Mouse (Mus musculus) hindlimb bud, embryonic 11.5 days (tissue): ENCODE measurements around the gene Rpl11.
"Not testable (repeated sequence)": the region's sequence is repeated elsewhere in the genome, so short reads cannot be mapped to it uniquely, and the experiment has no call there.

Experiments used
- DNase-seq: peaks from one replicate; pipeline ENCODE4 v3.0.0-alpha.2; 2012; ENCODE audit warnings: low read depth, low spot score; ENCODE audit errors: extremely low spot score

Rpl11 gene

GRCm38 (mm10) chr4:136053247-136053596 lies at the start of gene Rpl11:
Gene Rpl11 (minus strand): TSS chr4:136053428.
- DNase-seq, result peak; percentile 91

DNA sequence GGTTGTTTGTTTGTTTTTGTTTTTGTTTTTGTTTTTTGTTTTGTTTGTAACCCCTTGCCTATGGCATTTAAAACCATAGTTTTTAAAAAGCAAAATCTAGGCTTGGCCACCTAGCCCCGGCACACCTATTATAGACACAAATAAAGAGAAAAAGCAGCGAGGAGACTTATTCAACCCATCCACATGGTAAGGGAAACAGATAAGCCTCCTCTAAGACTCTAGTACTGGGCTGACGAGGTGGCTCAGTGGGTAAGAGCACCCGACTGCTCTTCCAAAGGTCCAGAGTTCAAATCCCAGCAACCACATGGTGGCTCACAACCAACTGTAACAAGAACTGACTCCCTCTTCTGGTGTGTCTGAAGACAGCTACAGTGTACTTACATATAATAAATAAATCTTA lies 48.5 kb upstream of the Rpl11 start:
- DNase-seq, result not testable (repeated sequence)

DNA sequence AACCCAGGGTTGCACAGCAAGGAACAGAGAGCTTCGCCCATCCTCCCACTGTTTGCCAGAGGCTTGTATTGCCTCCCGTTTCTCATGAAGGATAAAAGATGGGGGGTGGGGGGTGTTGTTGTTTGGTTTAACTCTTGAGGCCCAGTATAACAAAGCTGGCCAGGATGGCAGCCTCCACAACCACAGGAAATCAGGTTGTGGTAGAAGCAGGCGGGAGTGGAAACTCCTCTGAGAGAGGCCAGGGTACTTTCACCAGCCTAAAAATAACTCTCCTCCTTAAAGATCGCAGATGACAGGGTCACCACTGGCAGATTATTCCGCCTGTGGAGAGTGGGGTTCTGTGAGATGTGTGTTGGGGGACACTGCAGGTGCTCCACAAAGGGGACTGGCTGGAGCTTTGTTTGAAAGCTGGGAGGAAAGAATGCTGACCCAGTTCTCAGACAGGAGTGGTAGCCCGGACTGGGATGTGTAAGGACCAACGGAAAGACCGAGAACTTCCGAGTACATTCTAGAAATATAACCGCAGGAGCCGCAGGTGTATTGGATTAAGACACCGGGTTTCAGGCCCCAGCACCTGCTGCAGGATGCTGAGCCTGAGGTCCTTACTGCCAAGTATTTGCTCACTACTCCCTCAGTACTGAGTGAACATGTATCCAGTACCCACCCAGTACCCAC lies 47.3 kb upstream of the Rpl11 start:
- DNase-seq, result no peak

DNA sequence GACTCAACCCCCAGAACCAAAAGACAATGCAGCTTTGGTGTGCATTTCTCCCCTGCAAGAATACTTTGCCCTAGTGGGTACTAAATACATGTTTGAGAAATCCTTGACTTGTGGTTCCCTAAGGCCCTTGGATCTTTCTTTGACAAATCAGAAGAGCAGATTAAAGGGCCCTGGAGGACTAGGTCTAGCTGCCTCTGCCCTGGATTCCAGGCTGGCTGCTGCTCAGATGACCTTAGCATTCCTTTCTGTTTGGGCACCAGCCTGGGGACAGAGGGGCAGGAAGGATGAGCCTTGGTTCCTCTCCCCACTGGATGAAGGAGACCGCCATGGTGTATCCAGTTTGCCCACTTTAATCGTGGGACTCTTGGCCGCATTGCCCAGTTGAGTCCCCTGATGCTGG lies 45.2 kb upstream of the Rpl11 start:
- no peak for DNase-seq

DNA sequence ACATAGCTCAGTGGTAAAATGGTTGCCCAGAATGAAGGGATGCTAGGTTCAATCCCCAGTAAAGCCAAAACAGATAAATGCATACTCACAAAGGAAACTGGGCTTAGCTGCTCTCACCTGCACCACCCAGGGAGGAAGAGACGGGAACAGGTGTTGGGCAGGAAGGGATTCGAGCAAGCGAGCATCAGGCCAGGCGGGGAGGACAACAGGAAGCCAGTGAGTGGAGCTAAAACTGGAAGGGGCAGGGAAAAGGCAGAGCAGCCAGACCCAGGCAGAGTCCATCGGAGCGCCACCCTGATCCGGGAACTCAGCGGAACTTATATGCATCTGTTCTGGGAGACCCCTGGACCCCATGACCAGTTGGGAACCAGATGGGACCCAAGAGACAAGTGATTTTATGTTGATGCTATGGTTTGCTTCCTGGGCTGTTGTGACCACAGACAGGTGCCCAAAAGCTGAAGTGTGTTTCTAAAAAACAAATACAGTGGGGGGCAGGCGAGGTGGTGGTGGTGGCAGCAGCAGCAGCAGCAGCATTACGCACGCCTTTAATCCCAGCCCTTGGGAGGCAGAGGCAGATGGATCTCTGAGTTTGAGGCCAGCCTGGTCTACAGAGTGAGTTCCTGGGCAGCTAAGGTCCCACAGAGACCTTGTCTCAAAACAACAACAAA lies 43.4 kb upstream of the Rpl11 start:
- DNase-seq, result no peak

DNA sequence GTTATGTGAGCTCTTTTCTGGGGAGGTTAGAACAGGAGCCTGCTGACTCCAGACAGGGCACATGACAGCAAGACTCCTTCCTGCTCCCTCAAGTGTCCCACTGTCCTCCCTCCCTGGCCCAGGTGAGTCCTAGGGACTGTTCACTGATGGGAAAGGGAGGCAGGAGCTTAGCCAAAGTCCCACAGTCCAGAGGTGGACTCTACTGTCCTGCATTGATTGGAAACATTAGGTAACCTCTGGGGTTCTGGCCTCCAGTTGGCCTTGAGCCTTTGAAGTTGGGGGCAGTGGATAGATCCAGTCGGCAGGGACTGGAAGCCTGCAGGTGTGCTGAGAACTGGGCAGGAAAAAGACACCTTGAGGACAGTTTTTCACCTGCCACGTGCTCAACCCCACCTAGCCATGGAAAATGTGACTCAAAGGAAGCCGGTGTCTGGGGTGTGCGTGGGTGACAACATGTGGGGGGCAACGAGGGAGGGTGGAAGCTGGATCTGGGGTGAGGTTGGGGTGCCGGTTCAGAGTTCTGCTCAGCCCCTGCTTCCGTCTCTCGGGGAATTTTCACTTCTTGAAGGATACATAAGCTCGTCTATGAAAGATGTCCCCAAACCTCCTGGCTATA lies 42.4 kb upstream of the Rpl11 start:
- no peak for DNase-seq

DNA sequence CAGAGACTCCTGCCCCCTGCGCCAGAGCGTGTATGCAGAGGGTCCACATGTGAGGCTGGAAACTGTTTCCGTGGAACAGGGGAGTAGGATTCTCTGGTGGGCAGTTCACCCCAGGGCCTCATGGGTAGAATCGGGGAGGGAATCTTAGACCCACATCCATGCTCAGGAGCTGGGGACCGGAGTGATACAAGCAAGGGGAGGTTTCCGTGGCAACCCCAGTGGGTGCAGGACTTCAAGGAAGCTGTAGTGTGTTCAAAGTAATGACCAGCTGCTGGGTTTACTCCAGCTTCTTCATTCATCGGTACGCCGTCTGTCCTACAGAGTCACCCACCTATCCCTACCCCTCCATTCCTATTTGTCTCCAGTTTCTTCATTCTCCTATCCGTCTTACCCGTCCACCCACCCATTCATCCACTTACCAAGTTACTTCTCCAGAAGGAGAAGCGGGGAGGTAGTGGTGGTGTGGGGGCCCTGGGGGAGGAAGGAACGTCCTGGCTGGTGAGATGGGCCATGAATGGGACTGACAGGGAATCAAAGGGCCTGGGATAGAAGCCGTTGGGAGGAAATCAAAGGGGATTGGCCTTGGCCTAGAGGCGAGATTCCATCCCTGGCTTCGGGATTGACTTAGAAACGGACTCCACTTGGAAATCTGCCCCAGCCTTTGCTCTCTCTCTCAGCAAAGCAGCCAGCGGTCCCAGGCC lies 41.4 kb upstream of the Rpl11 start:
- DNase-seq, result no peak

DNA sequence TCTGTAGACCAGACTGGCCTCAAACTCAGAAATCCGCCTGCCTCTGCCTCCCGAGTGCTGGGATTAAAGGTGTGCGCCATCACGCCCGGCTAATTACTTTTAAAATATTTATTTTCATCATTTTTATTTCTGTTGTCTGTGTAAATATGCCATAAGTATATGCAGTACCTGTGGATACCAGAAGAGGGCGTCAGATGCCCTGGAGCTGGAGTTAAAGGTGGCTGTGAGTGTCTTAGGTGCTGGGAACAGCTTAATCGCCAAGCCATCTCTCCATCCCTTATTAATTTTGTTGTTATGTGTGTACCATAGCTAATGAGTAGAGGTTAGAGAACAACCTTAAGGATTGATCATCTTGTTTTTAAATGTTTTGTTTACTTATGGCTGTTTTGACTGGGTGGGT lies 39.3 kb upstream of the Rpl11 start:
- DNase-seq, result no peak

GRCm38 (mm10) chr4:136091346-136091745 lies 38.1 kb upstream of the Rpl11 start:
- no peak for DNase-seq

DNA sequence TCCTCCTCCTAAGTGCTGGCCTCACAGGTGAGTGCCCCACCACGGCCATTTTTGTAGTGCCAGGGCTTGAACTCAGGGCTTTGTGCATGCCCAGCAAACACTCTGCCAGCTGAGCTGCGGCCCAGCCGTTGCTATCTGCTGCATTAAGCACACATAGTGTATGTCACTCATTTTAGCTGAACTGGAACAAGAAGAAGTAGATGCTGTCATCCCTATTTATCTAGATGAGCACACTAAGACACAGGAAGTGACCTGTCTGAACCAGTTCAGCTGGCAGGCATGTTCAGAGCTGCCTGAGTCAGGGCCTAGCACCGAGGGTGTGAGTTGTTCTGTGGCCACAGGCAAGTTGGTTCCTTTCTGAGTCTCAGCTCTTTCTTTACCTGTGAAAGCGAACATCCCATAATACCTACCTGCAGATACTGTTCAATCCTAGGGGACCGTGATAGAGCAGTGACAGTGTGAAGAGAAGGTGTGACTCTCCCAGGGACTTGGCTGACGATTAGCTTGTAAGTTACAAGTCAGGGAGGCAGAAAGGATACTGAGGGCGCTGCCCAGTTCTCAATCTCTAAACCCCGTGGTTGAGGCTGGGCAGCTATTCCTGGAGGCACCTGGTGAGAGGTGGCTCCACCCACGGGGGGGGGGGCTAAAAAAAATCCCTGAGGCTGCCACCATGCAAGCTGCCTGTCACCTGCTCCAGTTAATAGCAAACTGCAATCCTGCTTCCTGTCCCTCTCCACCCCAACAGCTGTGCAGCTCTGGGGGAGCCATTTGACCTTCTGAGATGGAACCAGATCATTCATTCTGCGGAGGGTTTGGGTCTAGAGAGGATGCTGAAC lies 36.7 kb upstream of the Rpl11 start:
- DNase-seq, result no peak

DNA sequence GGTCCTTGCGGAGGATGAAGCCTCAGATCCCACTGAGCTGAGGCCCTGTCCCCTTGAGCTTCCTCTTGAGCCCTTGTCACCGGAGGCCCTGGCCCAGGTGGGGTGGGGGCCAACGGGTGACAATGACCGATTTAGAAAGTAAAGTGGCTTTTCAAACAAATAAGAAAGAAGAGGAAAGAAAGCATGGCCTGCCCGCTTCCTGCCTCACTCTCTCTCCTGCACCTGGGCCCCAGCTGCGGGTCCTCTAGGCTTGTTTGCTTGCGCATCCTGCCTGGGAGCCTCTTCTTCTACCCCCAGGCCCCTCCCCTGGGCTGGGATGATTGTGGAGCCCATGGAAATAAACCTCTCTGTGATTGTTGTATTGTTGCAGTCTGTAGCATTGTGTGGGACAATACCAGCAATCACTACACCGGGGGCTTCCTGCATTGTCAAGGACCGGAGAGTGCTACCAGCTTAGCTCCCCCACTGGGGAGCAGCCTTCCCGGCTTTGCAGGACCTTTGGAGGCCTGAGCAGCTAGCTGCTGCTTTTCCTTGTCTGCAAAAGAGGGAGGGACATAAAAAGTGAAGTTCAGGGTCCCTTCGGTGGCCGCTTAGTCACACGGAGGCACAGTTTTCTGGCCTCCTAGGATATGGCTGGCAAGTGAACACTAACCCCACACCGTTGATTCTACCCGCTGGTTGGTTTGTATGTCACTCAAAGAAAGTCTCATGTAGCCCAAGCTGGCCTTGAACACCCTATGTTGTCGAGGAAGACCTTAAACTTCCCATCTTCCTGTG lies 35.9 kb upstream of the Rpl11 start:
- no peak for DNase-seq

DNA sequence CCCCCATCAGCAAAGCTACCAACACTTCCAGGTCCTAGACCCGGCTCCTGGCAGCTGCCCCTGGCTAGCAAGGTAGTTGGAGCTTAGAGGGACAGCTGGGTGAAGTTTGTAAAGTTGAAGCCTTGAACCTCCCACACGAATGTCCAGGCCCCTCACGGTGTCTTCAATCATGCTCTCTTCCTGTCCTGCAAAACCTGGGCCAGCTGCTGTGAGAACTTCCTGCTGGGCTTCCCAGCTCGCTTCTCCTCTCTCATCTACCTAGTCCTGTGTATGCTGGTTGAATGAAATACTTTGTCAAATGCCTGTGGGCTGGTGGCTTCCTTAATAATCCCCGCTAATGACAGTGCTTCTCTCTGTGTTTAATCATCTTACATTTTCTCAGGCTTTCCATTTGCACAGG lies 35.1 kb upstream of the Rpl11 start:
- DNase-seq, result no peak

DNA sequence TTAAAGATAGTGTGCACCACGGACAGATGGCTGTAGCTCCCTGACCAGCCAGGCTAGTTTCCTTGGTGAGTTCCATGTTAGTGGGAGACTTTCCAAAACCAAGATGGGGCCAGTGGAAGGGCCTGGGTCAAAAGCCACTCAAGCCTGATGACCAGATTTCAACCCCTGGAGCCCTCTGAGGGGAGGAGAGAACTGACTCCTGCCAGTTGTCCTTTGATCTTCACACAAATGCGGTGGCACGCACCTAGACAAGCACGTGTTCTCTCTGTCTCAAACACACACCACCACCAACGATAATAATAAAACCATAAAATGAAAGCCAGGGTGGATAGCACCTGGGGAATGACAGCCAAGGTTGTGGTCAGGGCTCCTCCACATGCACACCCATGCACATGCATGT lies 34.0 kb upstream of the Rpl11 start:
- no peak for DNase-seq

DNA sequence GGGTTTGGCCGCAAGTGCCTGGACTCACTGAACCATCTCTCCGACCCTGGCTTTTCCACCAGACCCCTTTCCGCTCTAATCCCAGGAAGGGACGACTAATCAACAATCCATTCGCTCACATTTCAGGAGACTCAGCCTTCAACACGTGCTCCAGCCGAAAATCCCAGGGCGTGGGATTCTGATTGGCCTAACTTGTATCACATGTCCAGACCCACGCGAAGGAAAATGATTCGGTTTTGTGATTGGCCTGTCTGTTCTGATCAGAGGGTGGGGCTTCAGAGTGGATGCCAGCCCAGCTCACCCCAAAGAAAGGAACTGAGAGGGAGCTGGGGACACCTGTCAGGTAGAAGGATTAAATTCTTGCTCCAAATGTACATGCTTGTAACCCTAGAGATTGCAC lies 31.6 kb upstream of the Rpl11 start:
- DNase-seq, result no peak

DNA sequence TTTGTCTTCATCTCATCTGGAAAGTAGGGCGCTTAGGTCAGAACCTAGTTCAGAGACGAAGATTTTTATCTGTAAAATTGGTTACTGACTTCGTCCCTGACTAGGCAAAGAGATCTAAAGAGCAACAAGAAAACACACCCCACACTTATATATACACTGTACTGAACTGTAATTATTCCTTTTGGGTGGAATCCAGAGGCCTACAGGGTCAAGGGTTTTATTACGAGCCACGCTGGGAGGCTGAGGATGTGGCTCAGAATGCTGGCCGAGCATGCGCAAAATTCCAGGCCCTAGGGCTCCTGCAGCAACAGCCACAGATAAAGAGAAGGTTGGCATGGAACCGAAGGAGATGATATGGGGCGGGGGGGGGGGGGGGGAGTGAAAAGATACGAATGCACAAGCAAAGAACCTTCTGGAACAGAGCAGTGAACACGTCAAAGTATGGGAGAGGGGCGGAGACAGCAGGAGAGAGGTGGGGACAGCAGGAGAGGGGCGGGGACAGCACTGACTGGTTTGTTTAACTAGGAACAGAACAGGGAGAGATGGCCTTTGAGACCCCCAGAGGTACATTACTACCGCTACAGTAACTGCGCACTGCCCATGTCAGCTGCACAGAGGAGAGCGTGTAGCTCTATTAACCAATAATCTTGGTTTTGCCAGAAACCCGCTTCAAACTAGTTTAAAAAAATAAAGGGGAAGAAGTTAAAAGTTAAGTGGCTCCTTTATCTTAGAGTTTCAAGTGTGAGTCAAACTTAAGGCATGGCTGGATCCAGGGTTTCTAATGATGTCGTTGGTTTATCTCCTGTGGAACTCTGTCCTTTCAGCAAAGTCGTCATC lies 30.3 kb upstream of the Rpl11 start:
- no peak for DNase-seq

DNA sequence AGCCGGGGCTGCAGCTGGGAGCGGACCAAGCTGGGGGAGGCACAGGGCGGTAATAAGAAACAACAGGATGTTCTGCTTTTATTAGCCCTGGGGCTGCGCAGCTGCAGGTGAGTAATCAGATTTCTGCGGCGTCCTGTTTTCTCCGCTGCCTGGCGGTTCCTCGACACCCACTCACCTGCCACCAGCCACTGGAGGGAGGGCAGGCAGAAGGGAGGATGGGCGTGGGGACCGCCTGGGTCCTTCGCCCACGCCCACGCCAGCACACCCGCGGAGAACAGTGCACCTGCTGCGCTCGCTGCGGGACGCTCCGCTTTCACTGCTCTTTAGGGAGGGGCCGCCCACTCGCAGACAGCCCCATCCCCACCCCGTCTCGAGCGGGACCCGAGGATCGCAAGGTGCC lies 28.5 kb upstream of the Rpl11 start:
- DNase-seq, result no peak

DNA sequence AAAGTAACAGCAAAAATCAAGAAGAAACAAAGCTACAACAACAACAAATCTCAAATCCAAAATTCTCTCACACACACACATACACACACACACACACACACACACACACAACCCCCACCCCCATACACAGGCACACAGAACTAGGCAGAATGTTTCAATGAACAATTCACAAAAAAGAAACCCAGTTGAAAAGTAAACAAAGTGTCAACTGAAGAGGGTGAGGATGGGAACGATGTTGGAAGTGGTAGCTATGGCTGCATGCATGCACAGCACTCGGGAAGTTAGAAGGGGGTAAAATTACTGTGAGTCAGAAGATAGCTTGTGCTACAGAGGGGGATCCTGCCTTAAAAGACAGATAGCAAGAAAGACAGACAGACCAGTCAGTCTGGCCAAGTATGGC lies 25.4 kb upstream of the Rpl11 start:
- DNase-seq, result no peak

DNA sequence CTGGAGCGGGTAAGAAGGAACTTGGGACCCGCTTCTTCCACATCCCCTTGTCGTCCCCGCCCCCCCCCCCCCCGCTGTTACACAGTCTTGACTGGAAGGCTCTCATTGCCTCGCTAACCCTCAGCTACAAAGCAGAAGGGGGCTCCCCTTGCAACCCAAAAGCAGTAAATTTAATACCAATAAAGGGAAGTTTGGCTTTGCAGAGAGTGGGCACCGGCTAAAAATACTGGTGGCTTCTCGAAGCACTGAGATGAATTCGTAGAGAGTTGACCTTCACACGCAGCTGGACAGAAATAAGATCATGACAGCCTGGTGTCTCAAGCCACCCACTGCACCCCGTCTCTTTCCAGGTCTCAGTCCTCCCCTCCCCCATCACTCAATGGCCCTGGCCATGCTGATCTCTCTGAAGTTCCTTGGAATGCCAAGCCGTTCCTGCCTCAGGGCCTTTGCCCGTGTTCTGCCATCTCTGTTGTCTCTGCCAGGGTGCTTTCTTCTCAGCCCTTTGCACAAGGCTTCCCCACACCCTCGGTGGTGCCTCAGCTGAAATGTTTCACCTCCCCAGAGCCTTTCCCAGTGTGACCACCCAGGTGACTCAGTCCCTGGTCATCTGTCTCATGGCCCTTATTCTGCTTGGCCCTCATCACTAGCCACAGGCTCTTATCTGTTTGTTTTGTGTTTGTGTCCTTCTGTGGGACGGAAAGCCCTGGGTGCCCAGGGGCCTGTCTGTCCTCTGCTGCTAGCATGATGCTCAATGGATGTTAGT lies 23.7 kb upstream of the Rpl11 start:
- DNase-seq, result no peak
